Mouse (Mus musculus) thymus, adult 2 months (tissue): Measurements from ENCODE around the gene Spn.

Source experiments
- CTCF ChIP-seq: fragments of 200-500 bp; IDR thresholded peaks from 2 replicates; pipeline ENCODE4 v1.5.1; 2012; ENCODE audit warnings: mild to moderate bottlenecking, control low read depth, low read length, moderate library complexity, borderline replicate concordance; ENCODE audit not compliant: control insufficient read depth, poor library complexity, insufficient read depth; ENCODE audit errors: extremely low read depth
- POLR2A ChIP-seq: fragments of 200-500 bp; IDR thresholded peaks from 2 replicates; pipeline ENCODE4 v1.6.1; 2012; ENCODE audit warnings: mild to moderate bottlenecking, low read length, control low read depth, moderate library complexity; ENCODE audit not compliant: control insufficient read depth, poor library complexity, insufficient read depth; ENCODE audit errors: extremely low read depth

DNA sequence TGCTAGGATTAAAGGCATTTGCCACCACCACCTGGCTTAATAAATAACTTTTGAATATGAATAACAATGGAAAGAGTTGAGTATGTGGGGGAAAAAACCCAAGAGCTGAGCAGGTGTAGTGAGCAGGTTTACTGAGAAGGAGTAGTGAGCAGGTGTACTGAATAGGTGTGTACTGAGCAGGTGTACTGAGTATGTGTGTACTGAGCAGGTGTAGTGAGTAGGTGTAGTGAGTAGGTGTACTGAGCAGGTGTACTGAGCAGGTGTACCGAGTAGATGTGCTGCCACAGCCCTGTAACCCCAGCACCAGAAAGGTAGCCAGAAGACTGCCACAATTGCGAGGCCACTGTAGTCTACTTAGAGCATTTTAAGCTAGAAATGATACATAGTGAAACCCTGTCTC is 52.8 kb downstream of the Spn start:
- TF ChIP-seq CTCF (no peak), POLR2A (no peak)
